Mouse (Mus musculus) ES-E14 (cell line): ENCODE data around the gene Tubb5. TPM values are rescaled to one million over a fixed set of nuclear protein-coding genes. Genes with fewer than 3 reads are reported as not detected.

Experiments used
- DNase-seq: peaks from one replicate; pipeline ENCODE4 v3.0.0-alpha.2; 2013; ENCODE audit warnings: low read depth, low spot score
- H3K27ac ChIP-seq: 2 replicates; pipeline ENCODE4 v1.5.1; 2012; ENCODE audit warnings: low read depth, mild to moderate bottlenecking, low read length, moderate library complexity, mixed read lengths; ENCODE audit not compliant: poor library complexity, insufficient read depth, severe bottlenecking
- H3K36me3 ChIP-seq: 2 replicates; pipeline ENCODE4 v1.6.1; 2012; ENCODE audit warnings: mild to moderate bottlenecking, low read length, moderate library complexity, mixed read lengths; ENCODE audit not compliant: control insufficient read depth, poor library complexity, insufficient read depth, severe bottlenecking
- H3K4me1 ChIP-seq, 2 experiments: fragments of 150-350 bp in 1 of 2; sonication (generic) in 1 of 2; 2 replicates each; pipeline ENCODE4 v1.6.1; 2012; ENCODE audit warnings: low read length in 2 of 2, mild to moderate bottlenecking in 1 of 2, mixed read lengths in 1 of 2; ENCODE audit not compliant: control insufficient read depth in 2 of 2, insufficient read depth in 2 of 2, poor library complexity in 1 of 2
- H3K4me3 ChIP-seq, 2 experiments: fragments of 150-350 bp in 1 of 2; sonication (generic) in 1 of 2; 2 replicates each; pipeline ENCODE4 v1.5.1; 2012; ENCODE audit warnings: low read length in 2 of 2, low read depth in 1 of 2, mild to moderate bottlenecking in 1 of 2, mixed read lengths in 1 of 2; ENCODE audit not compliant: insufficient read depth in 1 of 2, poor library complexity in 1 of 2, severe bottlenecking in 1 of 2
- H3K9ac ChIP-seq: 2 replicates; pipeline ENCODE4 v1.6.1; 2012; ENCODE audit warnings: low read depth, mild to moderate bottlenecking, low read length, mixed read lengths; ENCODE audit not compliant: poor library complexity, insufficient read depth, severe bottlenecking
- H3K9me3 ChIP-seq: fragments of 150-350 bp; sonication (generic); 2 replicates; pipeline ENCODE4 v1.6.1; 2012; ENCODE audit warnings: low read depth, mild to moderate bottlenecking, low read length; ENCODE audit not compliant: control insufficient read depth, insufficient read depth
- CHD2 ChIP-seq: IDR thresholded peaks from 2 replicates; pipeline ENCODE4 v1.6.1; 2014; ENCODE audit warnings: mild to moderate bottlenecking, low read depth, low read length, inconsistent platforms
- HCFC1 ChIP-seq: IDR thresholded peaks from 2 replicates; pipeline ENCODE4 v1.6.1; 2012; ENCODE audit warnings: low read length, inconsistent platforms, borderline replicate concordance; ENCODE audit not compliant: insufficient read depth
- MAFK ChIP-seq: IDR thresholded peaks from 2 replicates; pipeline ENCODE4 v1.6.1; 2014; ENCODE audit warnings: mild to moderate bottlenecking, low read depth, low read length, inconsistent platforms; ENCODE audit not compliant: insufficient read depth
- ZC3H11A ChIP-seq: IDR thresholded peaks from 2 replicates; pipeline ENCODE4 v1.6.1; 2012; ENCODE audit warnings: low read depth, mild to moderate bottlenecking, inconsistent platforms, low read length, borderline replicate concordance
- ZNF384 ChIP-seq: IDR thresholded peaks from 2 replicates; pipeline ENCODE4 v1.6.1; 2012; ENCODE audit warnings: low read depth, low read length, inconsistent platforms
- in situ Hi-C, 2 experiments: fragments of 600-800 bp; cut with MboI; formaldehyde crosslinking; loops; one replicate each; pipeline ENCODE4 v1.15.1; 2025; ENCODE audit warnings: low sequenced_read_pairs in 2 of 2, inconsistent platforms in 1 of 2; ENCODE audit not compliant: unreplicated experiment in 2 of 2
- total RNA-seq: library from RNA; depleted of rRNA; stranded (reverse); fragments of 300-350 nt; gene quantifications from 2 replicates; pipeline ENCODE4 v1.2.3, GENCODE M21; 2012

Tubb5 gene
- total RNA-seq, 1 experiment: 1,157 TPM

DNA sequence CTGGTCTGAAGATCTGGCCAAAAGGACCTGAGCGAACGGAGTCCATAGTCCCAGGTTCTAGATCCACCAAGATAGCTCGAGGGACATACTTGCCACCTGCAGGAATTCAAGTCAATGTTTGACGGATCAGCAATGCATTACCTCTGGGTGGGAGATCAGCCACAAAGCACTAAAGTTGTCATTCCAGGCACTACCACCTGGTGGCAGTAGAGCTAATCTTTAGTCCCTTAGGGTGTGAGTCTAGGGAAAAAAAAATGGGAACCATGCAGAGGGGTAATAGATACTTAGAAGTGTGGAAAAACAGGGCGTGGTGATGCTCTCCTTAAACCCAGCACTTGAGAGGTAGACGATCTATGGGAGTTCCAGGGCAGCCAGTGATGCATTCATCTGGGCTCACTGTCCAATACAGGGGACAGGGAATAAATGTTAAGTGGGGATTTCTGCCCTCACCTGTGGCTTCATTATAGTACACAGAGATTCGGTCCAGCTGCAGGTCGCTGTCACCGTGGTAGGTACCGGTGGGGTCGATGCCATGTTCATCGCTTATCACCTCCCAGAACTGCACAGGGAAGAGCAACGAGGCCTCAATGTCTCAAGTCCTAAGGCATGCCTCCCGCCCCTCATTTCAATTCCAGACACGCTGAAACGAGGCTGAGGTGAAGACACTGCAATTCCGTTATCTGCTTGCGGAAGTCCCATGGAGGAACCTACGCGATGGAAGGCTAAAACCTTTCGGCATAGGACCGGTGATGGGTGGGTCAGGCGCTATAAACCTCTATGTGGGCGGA, 1.7 kb downstream of the Tubb5 start:
- peaks cover 35% of the 10 kb centered on the region for H3K36me3 ChIP-seq
- H3K27ac ChIP-seq: peak overlapping the region; percentile 71
- TF ChIP-seq MAFK: no peak
- TF ChIP-seq HCFC1: no peak; the same call in 1 of the 2 replicates
- TF ChIP-seq ZNF384: peak; percentile 94
- TF ChIP-seq CHD2: no peak
- H3K9me3 ChIP-seq: no peaks in the 10 kb centered on the region
- peaks cover 6 to 8% of the 10 kb centered on the region in 2 experiments; a peak in 3 of 4 replicates for H3K4me1 ChIP-seq
- DNase-seq: peak; percentile 95
- H3K9ac ChIP-seq: peak overlapping the region; percentile 87
- in situ Hi-C loops: no loop called here
- H3K4me3 ChIP-seq: peak overlapping the region; percentile 88 to 96

DNA sequence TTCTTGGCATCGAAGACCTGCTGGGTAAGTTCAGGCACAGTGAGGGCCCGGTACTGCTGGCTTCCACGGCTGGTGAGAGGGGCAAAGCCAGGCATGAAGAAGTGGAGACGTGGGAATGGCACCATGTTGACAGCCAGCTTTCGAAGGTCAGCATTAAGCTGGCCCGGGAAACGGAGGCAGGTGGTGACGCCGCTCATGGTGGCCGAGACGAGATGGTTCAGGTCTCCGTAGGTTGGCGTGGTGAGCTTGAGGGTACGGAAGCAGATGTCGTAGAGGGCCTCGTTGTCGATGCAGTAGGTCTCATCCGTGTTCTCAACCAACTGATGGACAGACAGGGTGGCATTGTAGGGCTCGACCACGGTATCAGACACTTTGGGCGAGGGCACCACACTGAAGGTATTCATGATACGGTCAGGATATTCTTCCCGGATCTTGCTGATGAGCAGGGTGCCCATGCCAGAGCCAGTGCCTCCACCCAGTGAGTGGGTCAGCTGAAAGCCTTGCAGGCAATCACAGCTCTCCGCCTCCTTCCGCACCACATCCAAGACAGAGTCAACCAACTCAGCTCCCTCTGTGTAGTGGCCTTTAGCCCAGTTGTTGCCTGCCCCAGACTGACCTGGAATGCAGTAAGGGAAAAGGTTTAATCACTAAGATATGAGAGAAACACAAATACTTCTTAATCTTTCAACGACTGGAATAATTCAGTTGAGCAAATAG, 2.5 kb downstream of the Tubb5 start:
- TF ChIP-seq HCFC1 (no peak), MAFK (no peak), CHD2 (no peak), ZC3H11A (no peak), ZNF384 (no peak)
- Histone ChIP-seq H3K4me1 (peaks cover 5 to 8% of the 10 kb centered on the region in 2 experiments; a peak in 3 of 4 replicates), H3K4me3 (peak overlapping the region; percentile 88 to 96), H3K27ac (peak overlapping the region; percentile 1; the same call in 1 of the 2 replicates), H3K36me3 (peaks cover 37% of the 10 kb centered on the region), H3K9ac (peak overlapping the region; percentile 63), H3K9me3 (no peaks in the 10 kb centered on the region)
- DNase-seq: no peak
- in situ Hi-C loops: no loop called here

DNA sequence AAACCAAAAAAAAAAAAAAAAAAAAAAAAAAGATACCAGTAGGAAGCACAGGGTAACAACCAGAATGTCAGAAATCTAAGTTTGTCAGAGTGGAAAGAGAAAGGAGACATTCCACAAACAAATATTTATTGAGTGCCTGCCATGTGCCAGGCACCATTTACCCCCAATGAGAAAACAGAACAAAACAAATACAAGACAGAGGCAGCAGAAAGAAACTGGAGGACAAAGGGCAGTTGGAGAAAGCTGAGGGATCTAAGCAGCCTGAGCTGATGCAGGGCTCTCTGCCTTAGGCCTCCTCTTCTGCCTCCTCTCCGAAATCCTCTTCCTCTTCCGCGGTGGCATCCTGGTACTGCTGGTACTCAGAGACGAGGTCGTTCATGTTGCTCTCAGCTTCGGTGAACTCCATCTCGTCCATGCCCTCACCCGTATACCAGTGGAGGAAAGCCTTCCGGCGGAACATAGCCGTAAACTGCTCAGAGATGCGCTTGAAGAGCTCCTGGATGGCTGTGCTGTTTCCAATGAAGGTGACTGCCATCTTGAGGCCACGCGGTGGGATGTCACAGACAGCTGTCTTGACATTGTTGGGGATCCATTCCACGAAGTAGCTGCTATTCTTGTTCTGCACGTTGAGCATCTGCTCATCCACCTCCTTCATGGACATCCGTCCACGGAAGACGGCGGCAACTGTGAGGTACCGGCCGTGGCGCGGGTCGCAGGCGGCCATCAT, 3.2 kb downstream of the Tubb5 start:
- peak overlapping the region; percentile 63 for H3K9ac ChIP-seq
- in situ Hi-C loops: no loop called here
- DNase-seq: no peak
- no peaks in the 10 kb centered on the region for H3K9me3 ChIP-seq
- peak overlapping the region; percentile 1; the same call in 1 of the 2 replicates for H3K27ac ChIP-seq
- H3K4me1 ChIP-seq: peaks cover 5 to 9% of the 10 kb centered on the region in 2 experiments; a peak in 2 of 4 replicates
- H3K4me3 ChIP-seq: peak overlapping the region; percentile 88 to 96; a peak in 3 of 4 replicates
- TF ChIP-seq ZC3H11A (no peak), HCFC1 (no peak), MAFK (no peak), CHD2 (no peak), ZNF384 (no peak)
- H3K36me3 ChIP-seq: peaks cover 37% of the 10 kb centered on the region

DNA sequence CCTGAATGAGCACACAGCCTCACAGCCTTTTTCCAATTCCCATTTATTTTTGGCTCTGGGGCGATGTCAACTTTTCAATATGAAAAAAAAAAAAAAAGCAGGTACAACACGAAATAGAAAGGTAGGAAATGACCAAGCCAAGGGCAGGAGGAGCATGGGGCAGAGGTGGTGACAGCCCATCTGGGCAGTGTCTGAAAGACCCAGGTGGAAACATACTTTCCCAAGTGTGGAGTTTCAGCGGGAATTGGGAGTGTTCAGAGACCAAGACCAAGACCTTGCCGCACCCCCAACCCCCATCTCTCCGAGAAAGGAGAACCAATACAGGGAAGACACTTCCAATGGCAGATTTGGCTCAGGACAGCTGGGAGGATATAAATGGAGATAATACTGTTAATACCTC, 4.2 kb downstream of the Tubb5 start:
- peak overlapping the region in 1 of 2 experiments; percentile 6; a peak in 1 of 4 replicates for H3K4me3 ChIP-seq
- H3K27ac ChIP-seq: no peak overlapping the region
- peaks cover 37% of the 10 kb centered on the region for H3K36me3 ChIP-seq
- H3K4me1 ChIP-seq: peaks cover 2 to 9% of the 10 kb centered on the region in 2 experiments; a peak in 2 of 4 replicates
- in situ Hi-C loops: no loop called here
- H3K9ac ChIP-seq: no peak overlapping the region
- DNase-seq: no peak
- no peaks in the 10 kb centered on the region for H3K9me3 ChIP-seq
- TF ChIP-seq HCFC1 (no peak), CHD2 (no peak), ZC3H11A (no peak), MAFK (no peak), ZNF384 (no peak)
